In the genomic region with DNA sequence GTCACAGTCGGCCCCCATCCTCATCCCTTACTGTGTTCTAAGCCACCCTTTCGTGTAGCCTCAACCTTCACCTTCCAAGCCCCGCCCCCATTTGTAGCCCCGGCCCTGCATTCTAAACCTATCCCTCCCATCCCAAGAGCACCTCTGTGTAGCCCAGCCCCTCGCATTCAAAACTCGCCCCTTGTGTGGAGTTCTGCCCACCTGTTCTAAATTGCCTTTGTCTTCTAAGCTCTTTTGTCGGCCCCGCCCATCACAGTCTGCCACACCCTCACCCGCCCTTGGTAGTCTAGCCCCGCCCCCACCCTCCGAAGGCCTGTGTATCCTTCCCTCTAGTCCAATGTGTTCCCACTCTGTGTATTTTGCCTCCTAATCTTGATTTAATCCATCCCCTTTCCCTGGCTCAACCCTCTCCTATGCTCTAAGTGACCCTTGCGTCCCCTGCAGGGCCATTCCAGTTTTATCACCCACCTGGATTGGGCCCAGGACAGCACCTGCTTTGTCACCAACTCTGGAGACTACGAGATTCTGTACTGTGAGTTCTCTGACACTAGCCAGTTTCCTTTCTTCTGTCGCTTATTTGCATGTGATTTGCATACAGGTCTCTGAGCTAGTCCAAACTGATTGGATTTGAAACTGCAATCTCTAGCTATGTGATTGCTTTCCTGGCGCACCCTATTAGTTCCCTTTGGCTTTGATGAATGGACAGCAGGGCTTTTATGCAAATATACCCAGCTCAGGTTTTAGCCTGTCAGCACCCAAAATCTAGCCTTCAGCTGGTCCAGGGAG, we compare ENCODE assay signal across 14 mouse cellular contexts. TPM values are rescaled to one million over a fixed set of nuclear protein-coding genes. Genes with fewer than 3 reads are reported as not detected.
DNase-seq lines count a peak whose midpoint lies in the region; ATAC-seq and TF ChIP-seq lines count a peak whose summit lies in the region.
"Had no signal": no experiment of that assay in that cellular context is flagged by ENCODE, and none has a peak within 500 bp of the region (broad histone marks: within the 10 kb centered on the region; RNA-seq: fewer than 3 reads in every experiment).

No protein-coding gene starts in this region.

- no peak for TF ChIP-seq RAD21 in CH12.LX (IDR thresholded peaks at IDR 0.05; ENCODE audit: low read depth, low read length)

- no peak overlapping the region for H3K4me3 ChIP-seq in hindbrain, embryonic 15.5 days
- no peak overlapping the region for H3K4me3 ChIP-seq in hindbrain, postnatal 0 days (ENCODE audit: low read length)
- H3K4me3 ChIP-seq in CH12.LX (replicated peaks in 1 of 3; ENCODE audit: low read depth in 2 of 3, low read length in 2 of 3, poor library complexity in 1 of 3) = no peak overlapping the region
- no peak overlapping the region for H3K4me3 ChIP-seq in embryonic facial prominence, embryonic 13.5 days
- H3K4me3 ChIP-seq in midbrain, embryonic 16.5 days (ENCODE audit: low read depth, low read length) = no peak overlapping the region

- H3K27ac ChIP-seq in hindbrain, embryonic 15.5 days (replicated peaks) = no peak overlapping the region
- no peak overlapping the region for H3K27ac ChIP-seq in hindbrain, postnatal 0 days
- peak overlapping the region; percentile 34 for H3K27ac ChIP-seq in CH12.LX (ENCODE audit: insufficient read depth, low read depth)
- no peak overlapping the region for H3K27ac ChIP-seq in embryonic facial prominence, embryonic 13.5 days
- H3K27ac ChIP-seq in midbrain, embryonic 16.5 days (ENCODE audit: low read length) = no peak overlapping the region
- H3K27ac ChIP-seq: macrophage had no signal

- H3K4me1 ChIP-seq in hindbrain, embryonic 15.5 days (replicated peaks) = no peaks in the 10 kb centered on the region
- H3K4me1 ChIP-seq in hindbrain, postnatal 0 days (ENCODE audit: insufficient read depth, low read length) = no peaks in the 10 kb centered on the region
- peaks cover 20 to 27% of the 10 kb centered on the region in 2 experiments for H3K4me1 ChIP-seq in CH12.LX (ENCODE audit: control insufficient read depth in 1 of 2, insufficient read depth in 2 of 2)
- no peaks in the 10 kb centered on the region for H3K4me1 ChIP-seq in embryonic facial prominence, embryonic 13.5 days
- no peaks in the 10 kb centered on the region for H3K4me1 ChIP-seq in midbrain, embryonic 16.5 days (ENCODE audit: control insufficient read depth, insufficient read depth, low read length)

- H3K9me3 ChIP-seq in hindbrain, embryonic 15.5 days = no peaks in the 10 kb centered on the region
- H3K9me3 ChIP-seq in hindbrain, postnatal 0 days (ENCODE audit: low read length) = no peaks in the 10 kb centered on the region
- H3K9me3 ChIP-seq in CH12.LX (replicated peaks; ENCODE audit: low read length) = no peaks in the 10 kb centered on the region
- no peaks in the 10 kb centered on the region for H3K9me3 ChIP-seq in embryonic facial prominence, embryonic 13.5 days
- no peaks in the 10 kb centered on the region for H3K9me3 ChIP-seq in midbrain, embryonic 16.5 days (replicated peaks; ENCODE audit: control insufficient read depth, low read length, poor library complexity, severe bottlenecking)

- 61% methylated on average over 15 of the region's 15 CpGs for whole genome bisulfite sequencing in hindbrain, embryonic 15.5 days
- 61% methylated on average over 15 of the region's 15 CpGs for WGBS in hindbrain, postnatal 0 days
- WGBS in embryonic facial prominence, embryonic 13.5 days = 61% methylated on average over 15 of the region's 15 CpGs
- WGBS in midbrain, embryonic 16.5 days = 63% methylated on average over 15 of the region's 15 CpGs

- H3K27me3 ChIP-seq in hindbrain, embryonic 15.5 days = no peaks in the 10 kb centered on the region
- H3K27me3 ChIP-seq in hindbrain, postnatal 0 days (ENCODE audit: insufficient read depth, low read length) = no peaks in the 10 kb centered on the region
- no peaks in the 10 kb centered on the region for H3K27me3 ChIP-seq in CH12.LX (replicated peaks)
- H3K27me3 ChIP-seq in embryonic facial prominence, embryonic 13.5 days = no peaks in the 10 kb centered on the region
- no peaks in the 10 kb centered on the region for H3K27me3 ChIP-seq in midbrain, embryonic 16.5 days (ENCODE audit: control insufficient read depth, insufficient read depth, low read depth, low read length)

- peaks cover 39% of the 10 kb centered on the region for H3K36me3 ChIP-seq in hindbrain, embryonic 15.5 days
- H3K36me3 ChIP-seq in hindbrain, postnatal 0 days (ENCODE audit: insufficient read depth, low read length) = peaks cover 24% of the 10 kb centered on the region
- peaks cover 51 to 78% of the 10 kb centered on the region in 2 experiments for H3K36me3 ChIP-seq in CH12.LX (replicated peaks in 1 of 2; ENCODE audit: control insufficient read depth in 1 of 2, insufficient read depth in 1 of 2, low read length in 1 of 2)
- peaks cover 62% of the 10 kb centered on the region for H3K36me3 ChIP-seq in embryonic facial prominence, embryonic 13.5 days
- peaks cover 25% of the 10 kb centered on the region for H3K36me3 ChIP-seq in midbrain, embryonic 16.5 days (ENCODE audit: control insufficient read depth, insufficient read depth, low read length)

- TF ChIP-seq CTCF in hindbrain, postnatal 0 days (IDR thresholded peaks at IDR 0.05; ENCODE audit: low read depth) = no peak
- TF ChIP-seq CTCF in CH12.LX (conservative IDR thresholded peaks at IDR 0.05 in 1 of 2, IDR thresholded peaks at IDR 0.05 in 1 of 2; ENCODE audit: low read depth in 2 of 2, low read length in 2 of 2) = no peak

- dilution Hi-C loops in CH12.LX (cut with MboI; ENCODE audit: extremely low pct_ligation_motif_present, extremely low pct_unique_long_range_greater_than_20kb, low sequenced_read_pairs) = no loop called here

- DNase-seq in hindbrain, postnatal 0 days (ENCODE audit: low spot score) = no peak
- DNase-seq in CH12.LX (ENCODE audit: extremely low read depth) = peak; percentile 86
- DNase-seq in cerebellum, adult 11-12 months = no peak
- DNase-seq in left cerebral cortex, postnatal 25 days (ENCODE audit: low spot score in 2 of 2) = no peak
- DNase-seq: adrenal gland, postnatal 10 days; heart, adult 11 months; heart, postnatal 10 days; kidney, adult 18-20 months; kidney, postnatal 4 days had no signal

- ATAC-seq in hindbrain, embryonic 15.5 days (ENCODE audit: low FRiP score, low read depth) = 0 out of 2 replicates have a peak, but pooled peaks have one; percentile 51
- ATAC-seq in hindbrain, postnatal 0 days = no peak
- ATAC-seq in embryonic facial prominence, embryonic 13.5 days (ENCODE audit: insufficient number of reproducible peaks, insufficient read depth, low FRiP score, low TSS enrichment, low read depth) = 0 out of 2 replicates have a peak, but pooled peaks have one; percentile 23
- peak; percentile 15; the same call in 1 of the 2 replicates for ATAC-seq in midbrain, embryonic 16.5 days

- peak; percentile 41; the same call in 1 of the 2 replicates for TF ChIP-seq POLR2A in CH12.LX (IDR thresholded peaks at IDR 0.05; ENCODE audit: low read depth, low read length)

- no peaks in the 10 kb centered on the region for H3K79me2 ChIP-seq in CH12.LX (replicated peaks; ENCODE audit: control insufficient read depth, extremely low read depth, insufficient read depth, poor library complexity, severe bottlenecking)

- in situ Hi-C loops in CH12.LX (cut with MboI; ENCODE audit: low pct_ligation_motif_present, low pct_unique_long_range_greater_than_20kb, low sequenced_read_pairs) = no loop called here

- no peak overlapping the region for H3K9ac ChIP-seq in hindbrain, embryonic 15.5 days
- H3K9ac ChIP-seq in hindbrain, postnatal 0 days (replicated peaks; ENCODE audit: low read length) = no peak overlapping the region
- no peak overlapping the region for H3K9ac ChIP-seq in CH12.LX (ENCODE audit: insufficient read depth, low read depth)
- no peak overlapping the region for H3K9ac ChIP-seq in embryonic facial prominence, embryonic 13.5 days
- no peak overlapping the region for H3K9ac ChIP-seq in midbrain, embryonic 16.5 days (ENCODE audit: low read depth, low read length)

- no peak overlapping the region for H3K4me2 ChIP-seq in hindbrain, embryonic 15.5 days
- no peak overlapping the region for H3K4me2 ChIP-seq in hindbrain, postnatal 0 days (ENCODE audit: low read depth, low read length)
- H3K4me2 ChIP-seq in CH12.LX (ENCODE audit: insufficient read depth, low read depth, poor library complexity, severe bottlenecking) = peak overlapping the region; percentile 9; the same call in 1 of the 2 replicates
- H3K4me2 ChIP-seq in embryonic facial prominence, embryonic 13.5 days = no peak overlapping the region
- H3K4me2 ChIP-seq in midbrain, embryonic 16.5 days (ENCODE audit: low read length) = no peak overlapping the region

- TF ChIP-seq EP300 in CH12.LX (IDR thresholded peaks at IDR 0.05; ENCODE audit: low read length) = peak; percentile 33; the same call in 1 of the 2 replicates

- intact Hi-C loops in left cerebral cortex, postnatal 25 days (cut with DNase I) = no loop called here

RNA-seq across cellular contexts. Expression of a gene that starts 10.1 kb away (rescaled TPM):
- 2.7 and 3.8 TPM in 2 replicates for polyA plus RNA-seq in hindbrain, embryonic 15.5 days (2015; fragmentation: Nextera tagmentation; extraction: Ambion mirVana)
- total RNA-seq in hindbrain, postnatal 0 days (2014; rRNA removed) = 3.8 and 4.5 TPM in 2 replicates
- polyA plus RNA-seq in hindbrain, postnatal 0 days (2015; fragmentation: Nextera tagmentation; extraction: Ambion mirVana) = 4.1 and 4.4 TPM in 2 replicates
- total RNA-seq in CH12.LX (2012; rRNA removed) (0.04 and 0.08 TPM in 2 replicates), CH12.LX (2014; rRNA removed) (not detected in 2 replicates)
- 0.14 and 0.31 TPM in 2 replicates for polyA plus RNA-seq in CH12.LX (2012; ENCODE audit: insufficient read length, low read depth)
- polyA plus RNA-seq in embryonic facial prominence, embryonic 13.5 days (2015; fragmentation: Nextera tagmentation; extraction: Ambion mirVana) = 1.6 and 1.9 TPM in 2 replicates
- polyA plus RNA-seq in midbrain, embryonic 16.5 days (2015; fragmentation: Nextera tagmentation; extraction: Ambion mirVana) = 3.4 and 4.5 TPM in 2 replicates
- total RNA-seq in left cerebral cortex, postnatal 25 days (2021) = 1 to 10 TPM; 3.7 to 4.3 TPM
- total RNA-seq: common myeloid progenitor, adult 5-6 weeks had no signal

RNA-seq across cellular contexts. Expression of a gene that starts 25.9 kb away (rescaled TPM):
- 38.5 and 41.8 TPM in 2 replicates for polyA plus RNA-seq in hindbrain, embryonic 15.5 days (2015; fragmentation: Nextera tagmentation; extraction: Ambion mirVana)
- total RNA-seq in hindbrain, postnatal 0 days (2014; rRNA removed) = 44.2 and 47.7 TPM in 2 replicates
- 34.6 and 37.1 TPM in 2 replicates for polyA plus RNA-seq in hindbrain, postnatal 0 days (2015; fragmentation: Nextera tagmentation; extraction: Ambion mirVana)
- total RNA-seq in CH12.LX (2012; rRNA removed) (11.9 and 15.7 TPM in 2 replicates), CH12.LX (2014; rRNA removed) (8.6 and 9.4 TPM in 2 replicates)
- 20.0 and 21.2 TPM in 2 replicates for polyA plus RNA-seq in CH12.LX (2012; ENCODE audit: insufficient read length, low read depth)
- polyA plus RNA-seq in embryonic facial prominence, embryonic 13.5 days (2015; fragmentation: Nextera tagmentation; extraction: Ambion mirVana) = 36.2 and 38.2 TPM in 2 replicates
- 33.8 and 36.5 TPM in 2 replicates for polyA plus RNA-seq in midbrain, embryonic 16.5 days (2015; fragmentation: Nextera tagmentation; extraction: Ambion mirVana)
- 10 to 100 TPM; 46.6 to 47.3 TPM for total RNA-seq in left cerebral cortex, postnatal 25 days (2021)

RNA-seq across cellular contexts. Expression of a gene that starts 26.0 kb away (rescaled TPM):
- polyA plus RNA-seq in hindbrain, embryonic 15.5 days (2015; fragmentation: Nextera tagmentation; extraction: Ambion mirVana) = 8.2 and 8.8 TPM in 2 replicates
- 88.2 and 103 TPM in 2 replicates for total RNA-seq in hindbrain, postnatal 0 days (2014; rRNA removed)
- 15.0 and 18.9 TPM in 2 replicates for polyA plus RNA-seq in hindbrain, postnatal 0 days (2015; fragmentation: Nextera tagmentation; extraction: Ambion mirVana)
- total RNA-seq in CH12.LX (2012; rRNA removed) (32.4 and 52.4 TPM in 2 replicates), CH12.LX (2014; rRNA removed) (12.3 and 15.6 TPM in 2 replicates)
- 29.1 and 30.8 TPM in 2 replicates for polyA plus RNA-seq in CH12.LX (2012; ENCODE audit: insufficient read length, low read depth)
- 5.1 and 7.2 TPM in 2 replicates for polyA plus RNA-seq in embryonic facial prominence, embryonic 13.5 days (2015; fragmentation: Nextera tagmentation; extraction: Ambion mirVana)
- polyA plus RNA-seq in midbrain, embryonic 16.5 days (2015; fragmentation: Nextera tagmentation; extraction: Ambion mirVana) = 10.6 TPM in 2 replicates
- total RNA-seq in left cerebral cortex, postnatal 25 days (2021) = 100 to 1,000 TPM; 125 to 133 TPM

RNA-seq across cellular contexts. Expression of a gene that starts 36.3 kb away (rescaled TPM):
- 2.1 TPM in 2 replicates for polyA plus RNA-seq in hindbrain, embryonic 15.5 days (2015; fragmentation: Nextera tagmentation; extraction: Ambion mirVana)
- total RNA-seq in hindbrain, postnatal 0 days (2014; rRNA removed) = 2.0 and 3.0 TPM in 2 replicates
- polyA plus RNA-seq in hindbrain, postnatal 0 days (2015; fragmentation: Nextera tagmentation; extraction: Ambion mirVana) = 0.85 and 1.3 TPM in 2 replicates
- total RNA-seq in CH12.LX (2012; rRNA removed) = 0.04 TPM in 1 of 2 replicates, not detected in the other
- not detected in 2 replicates for total RNA-seq in CH12.LX (2014; rRNA removed)
- polyA plus RNA-seq in CH12.LX (2012; ENCODE audit: insufficient read length, low read depth) = 0.11 and 0.12 TPM in 2 replicates
- 0.37 and 0.56 TPM in 2 replicates for polyA plus RNA-seq in embryonic facial prominence, embryonic 13.5 days (2015; fragmentation: Nextera tagmentation; extraction: Ambion mirVana)
- polyA plus RNA-seq in midbrain, embryonic 16.5 days (2015; fragmentation: Nextera tagmentation; extraction: Ambion mirVana) = 4.0 and 4.8 TPM in 2 replicates
- total RNA-seq in left cerebral cortex, postnatal 25 days (2021) = 1 to 10 TPM; 1.1 to 1.5 TPM
- total RNA-seq: common myeloid progenitor, adult 5-6 weeks had no signal
- polyA plus RNA-seq: macrophage had no signal

RNA-seq across cellular contexts. Expression of a gene that starts 52.7 kb away (rescaled TPM):
- polyA plus RNA-seq in hindbrain, embryonic 15.5 days (2015; fragmentation: Nextera tagmentation; extraction: Ambion mirVana) = 116 and 118 TPM in 2 replicates
- 34.1 and 42.9 TPM in 2 replicates for total RNA-seq in hindbrain, postnatal 0 days (2014; rRNA removed)
- polyA plus RNA-seq in hindbrain, postnatal 0 days (2015; fragmentation: Nextera tagmentation; extraction: Ambion mirVana) = 114 and 118 TPM in 2 replicates
- 348 and 408 TPM in 2 replicates for total RNA-seq in CH12.LX (2012; rRNA removed)
- 178 and 213 TPM in 2 replicates for total RNA-seq in CH12.LX (2014; rRNA removed)
- polyA plus RNA-seq in CH12.LX (2012; ENCODE audit: insufficient read length, low read depth) = 177 and 193 TPM in 2 replicates
- 137 and 167 TPM in 2 replicates for polyA plus RNA-seq in embryonic facial prominence, embryonic 13.5 days (2015; fragmentation: Nextera tagmentation; extraction: Ambion mirVana)
- polyA plus RNA-seq in midbrain, embryonic 16.5 days (2015; fragmentation: Nextera tagmentation; extraction: Ambion mirVana) = 105 TPM in 2 replicates
- total RNA-seq in left cerebral cortex, postnatal 25 days (2021) = 10 to 100 TPM; 72.8 to 77.5 TPM
